Mouse (Mus musculus) kidney, adult 2 months (tissue): Measurements from ENCODE around the gene Fem1b. TPM values are rescaled to one million over a fixed set of nuclear protein-coding genes. Genes with fewer than 3 reads are reported as not detected.

Experiments
- DNase-seq: peaks from one replicate; pipeline ENCODE4 v3.0.0; 2021
- H3K27ac ChIP-seq: fragments of 200-500 bp; 2 replicates; pipeline ENCODE4 v1.5.1; 2012; ENCODE audit warnings: low read depth, low read length, control low read depth, inconsistent platforms; ENCODE audit not compliant: insufficient read depth
- H3K27me3 ChIP-seq: fragments of 200-500 bp; replicated peaks from 2 replicates; pipeline ENCODE4 v1.6.1; 2012; ENCODE audit warnings: mild to moderate bottlenecking, moderate library complexity, low read length, inconsistent platforms; ENCODE audit not compliant: control insufficient read depth, insufficient read depth
- H3K36me3 ChIP-seq: fragments of 200-500 bp; 2 replicates; pipeline ENCODE4 v1.6.1; 2012; ENCODE audit warnings: mild to moderate bottlenecking, moderate library complexity, low read length, inconsistent platforms; ENCODE audit not compliant: control insufficient read depth, insufficient read depth
- H3K4me1 ChIP-seq: fragments of 200-500 bp; 2 replicates; pipeline ENCODE4 v1.6.1; 2011; ENCODE audit warnings: low read length; ENCODE audit not compliant: control insufficient read depth, insufficient read depth
- H3K4me3 ChIP-seq: fragments of 200-500 bp; 2 replicates; pipeline ENCODE4 v1.5.1; 2011; ENCODE audit warnings: mild to moderate bottlenecking, low read depth, low read length, control low read depth; ENCODE audit not compliant: insufficient read depth
- CTCF ChIP-seq: fragments of 200-500 bp; conservative IDR thresholded peaks from 2 replicates; pipeline ENCODE4 v1.5.1; 2011; ENCODE audit warnings: low read depth, mild to moderate bottlenecking, control low read depth, low read length, moderate library complexity, mixed read lengths; ENCODE audit not compliant: insufficient read depth, insufficient read length
- POLR2A ChIP-seq: fragments of 200-500 bp; IDR thresholded peaks from one replicate; pipeline ENCODE4 v1.6.1; 2011; ENCODE audit warnings: low read depth, low read length, control low read depth
- WGBS: fragments of 180-500 bp; shearing (Covaris S2); methylation state at CpG from one replicate; pipeline ENCODE4 v1.1.7; 2018; 5-methylcytosine and 5-hydroxymethylcytosine counted together
- polyA plus RNA-seq: library from polyadenylated mRNA; depleted of rRNA; stranded (reverse); fragments of >200 nt; gene quantifications from 2 replicates; pipeline ENCODE4 v1.2.3, GENCODE M21; 2012

The Fem1b gene
- polyA plus RNA-seq, 1 experiment = 8.6 TPM

DNA sequence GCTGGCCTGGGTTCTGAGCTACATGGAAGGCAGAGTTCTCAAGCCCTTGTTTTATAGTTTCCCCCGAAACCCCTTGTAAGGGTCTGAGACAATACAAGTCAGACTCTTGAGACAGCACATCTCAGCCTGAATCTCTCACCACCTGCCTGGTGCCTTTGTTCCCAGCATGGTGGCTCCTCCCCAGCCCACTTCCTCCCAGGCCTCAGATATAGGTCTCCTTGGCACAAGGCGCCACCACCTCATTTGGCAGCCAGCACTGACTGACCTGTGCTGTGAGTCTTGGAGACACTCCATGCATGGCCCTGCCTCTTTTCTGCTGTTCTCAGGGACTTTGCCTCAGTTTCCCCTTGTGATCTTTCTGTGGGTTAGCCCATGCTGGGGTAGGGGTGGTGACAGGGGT, 39.8 kb upstream of the Fem1b start:
- Histone ChIP-seq H3K4me3 (no peak overlapping the region), H3K36me3 (no peaks in the 10 kb centered on the region), H3K27ac (no peak overlapping the region), H3K27me3 (no peaks in the 10 kb centered on the region), H3K4me1 (peaks cover 7% of the 10 kb centered on the region)
- WGBS = 94% methylated on average over 2 of the region's 2 CpGs
- DNase-seq = no peak
- no peak for TF ChIP-seq CTCF
- no peak for TF ChIP-seq POLR2A

DNA sequence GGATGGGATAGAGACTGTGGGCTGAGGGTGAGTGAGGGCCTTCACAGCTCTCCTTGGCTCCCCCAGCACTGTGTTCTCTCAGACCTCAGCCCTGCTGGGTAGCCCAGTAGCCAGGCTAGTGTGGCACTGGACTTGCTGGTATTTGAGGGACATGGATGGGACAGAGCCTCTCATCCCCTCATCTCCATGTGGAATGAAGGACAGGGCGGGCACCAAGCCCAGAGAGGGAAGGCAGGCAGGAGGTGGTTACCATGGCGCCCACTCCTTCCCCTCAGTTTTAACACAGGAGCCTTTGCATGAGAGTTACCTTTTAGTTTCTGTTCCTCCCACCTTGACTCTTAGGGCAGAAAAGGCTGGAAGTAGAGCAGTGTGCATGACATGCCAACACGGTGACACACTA, 36.9 kb upstream of the Fem1b start:
- no peak for DNase-seq
- Histone ChIP-seq H3K27ac (no peak overlapping the region), H3K27me3 (no peaks in the 10 kb centered on the region), H3K4me1 (peaks cover 7% of the 10 kb centered on the region; the same call in 1 of the 2 replicates), H3K36me3 (no peaks in the 10 kb centered on the region), H3K4me3 (no peak overlapping the region)
- WGBS = 91% methylated on average over 3 of the region's 3 CpGs
- TF ChIP-seq POLR2A (no peak), CTCF (no peak)

- peak; percentile 89 for DNase-seq
- H3K4me1 ChIP-seq = peaks cover 7% of the 10 kb centered on the region; the same call in 1 of the 2 replicates
- no peaks in the 10 kb centered on the region for H3K27me3 ChIP-seq
- no peaks in the 10 kb centered on the region for H3K36me3 ChIP-seq
- H3K27ac ChIP-seq = no peak overlapping the region
- WGBS = 0% methylated on average over 3 of the region's 3 CpGs
- peak; percentile 99 for TF ChIP-seq CTCF
- TF ChIP-seq POLR2A = no peak
- H3K4me3 ChIP-seq = no peak overlapping the region
Observed at GRCm38 (mm10) chr9:62847694-62848093, 36.0 kb upstream of the Fem1b start.

DNA sequence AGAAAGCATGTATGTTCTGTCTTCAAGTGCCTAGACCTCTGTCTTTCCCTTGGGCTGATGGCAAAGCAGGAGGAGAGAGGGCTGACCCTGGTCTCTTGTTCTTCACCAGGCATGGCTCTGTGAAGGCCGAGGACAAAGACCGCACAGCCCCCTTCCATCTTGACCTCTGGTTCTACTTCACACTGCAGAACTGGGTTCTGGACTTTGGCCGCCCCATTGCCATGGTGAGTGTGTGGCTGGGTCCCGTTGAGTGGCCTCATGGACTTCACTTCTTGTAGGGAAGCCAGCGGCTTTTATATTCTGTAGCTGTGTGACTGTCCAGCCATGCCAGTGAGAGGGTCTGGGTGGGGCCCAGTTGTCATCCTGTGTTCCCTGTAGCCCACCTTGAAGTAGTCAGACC, 32.7 kb upstream of the Fem1b start:
- H3K27ac ChIP-seq = peak overlapping the region; percentile 47; the same call in 1 of the 2 replicates
- DNase-seq = peak; percentile 74
- no peak overlapping the region for H3K4me3 ChIP-seq
- no peak for TF ChIP-seq POLR2A
- TF ChIP-seq CTCF = no peak
- no peaks in the 10 kb centered on the region for H3K27me3 ChIP-seq
- no peaks in the 10 kb centered on the region for H3K36me3 ChIP-seq
- WGBS = 70% methylated on average over 5 of the region's 5 CpGs
- peaks cover 8% of the 10 kb centered on the region; the same call in 1 of the 2 replicates for H3K4me1 ChIP-seq

DNA sequence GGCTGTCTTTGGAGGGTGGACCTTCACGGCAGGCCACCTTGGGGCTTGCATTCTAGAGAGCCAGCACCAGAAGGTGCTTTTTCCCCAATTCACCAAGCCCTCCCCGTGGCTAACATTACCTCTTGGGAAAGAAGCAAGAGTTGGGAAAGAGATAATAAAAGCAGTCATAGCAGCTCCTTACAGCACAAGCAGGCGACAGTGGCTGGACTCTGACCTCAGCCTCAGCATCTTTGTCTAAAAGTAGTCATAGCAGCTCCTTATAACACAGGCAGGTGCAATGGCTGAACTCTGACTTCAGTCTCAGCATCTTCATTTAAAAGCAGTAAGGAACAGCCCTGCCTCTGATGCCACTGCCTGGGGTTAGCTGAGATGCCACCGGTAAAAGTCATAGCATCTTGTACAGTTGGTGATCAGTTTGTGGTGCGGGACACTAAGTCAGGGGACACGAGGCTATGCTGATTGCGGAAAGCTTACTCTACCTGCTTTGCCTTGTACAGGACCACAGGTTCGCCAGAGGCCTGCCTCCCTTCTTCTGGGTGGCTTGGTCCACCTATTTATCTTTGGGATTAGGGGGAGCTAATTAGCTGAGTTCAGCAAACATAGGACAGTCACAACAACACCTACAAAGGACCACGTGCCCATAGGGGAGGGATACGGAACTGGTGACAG, 31.8 kb upstream of the Fem1b start:
- TF ChIP-seq POLR2A (no peak), CTCF (no peak)
- peaks cover 11% of the 10 kb centered on the region; the same call in 1 of the 2 replicates for H3K4me1 ChIP-seq
- no peak overlapping the region for H3K4me3 ChIP-seq
- no peaks in the 10 kb centered on the region for H3K27me3 ChIP-seq
- H3K27ac ChIP-seq = no peak overlapping the region
- WGBS = 89% methylated on average over 10 of the region's 10 CpGs
- no peak for DNase-seq
- H3K36me3 ChIP-seq = no peaks in the 10 kb centered on the region

- Histone ChIP-seq H3K27ac (peak overlapping the region; percentile 41; the same call in 1 of the 2 replicates), H3K4me3 (peak overlapping the region; percentile 60), H3K36me3 (no peaks in the 10 kb centered on the region), H3K4me1 (peaks cover 6% of the 10 kb centered on the region; the same call in 1 of the 2 replicates), H3K27me3 (no peaks in the 10 kb centered on the region)
- DNase-seq = peak; percentile 63
- TF ChIP-seq POLR2A (no peak), CTCF (no peak)
- WGBS = 11% methylated on average over 14 of the region's 14 CpGs
Observed at GRCm38 (mm10) chr9:62839172-62839770, 27.5 kb upstream of the Fem1b start.

- TF ChIP-seq CTCF = no peak
- TF ChIP-seq POLR2A = no peak
- Histone ChIP-seq H3K27me3 (no peaks in the 10 kb centered on the region), H3K36me3 (no peaks in the 10 kb centered on the region), H3K27ac (peak within 1 kb of the TSS; percentile 41), H3K4me1 (peaks cover 4% of the 10 kb centered on the region; the same call in 1 of the 2 replicates), H3K4me3 (peak within 1 kb of the TSS; percentile 60)
- under 1% methylated on average over 48 of the region's 48 CpGs for WGBS
- DNase-seq = peak; percentile 90
Observed at GRCm38 (mm10) chr9:62838506-62839171, 26.9 kb upstream of the Fem1b start, which contains the start of gene Cln6. Gene Cln6, plus strand, starts transcription at chr9:62838785.
